Mouse (Mus musculus): ENCODE measurements around the gene Rec114. TPM values are rescaled to one million over a fixed set of nuclear protein-coding genes. Genes with fewer than 3 reads are reported as not detected.

Rec114 gene
- 0.30 TPM in 1 of 2 replicates, not detected in the other for polyA plus RNA-seq (2012; rRNA removed)

GRCm38 (mm10) chr9:58743702-58744248 is at the start of gene Rec114:
Rec114 (minus strand) TSS chr9:58743964.
- DNase-seq (ENCODE audit: low read depth, low spot score) = no peak
- 94% methylated on average over 3 of the region's 3 CpGs for WGBS

- DNase-seq (ENCODE audit: low read depth, low spot score) = no peak
Observed at GRCm38 (mm10) chr9:58789476-58789875, 45.7 kb upstream of the Rec114 start.

DNA sequence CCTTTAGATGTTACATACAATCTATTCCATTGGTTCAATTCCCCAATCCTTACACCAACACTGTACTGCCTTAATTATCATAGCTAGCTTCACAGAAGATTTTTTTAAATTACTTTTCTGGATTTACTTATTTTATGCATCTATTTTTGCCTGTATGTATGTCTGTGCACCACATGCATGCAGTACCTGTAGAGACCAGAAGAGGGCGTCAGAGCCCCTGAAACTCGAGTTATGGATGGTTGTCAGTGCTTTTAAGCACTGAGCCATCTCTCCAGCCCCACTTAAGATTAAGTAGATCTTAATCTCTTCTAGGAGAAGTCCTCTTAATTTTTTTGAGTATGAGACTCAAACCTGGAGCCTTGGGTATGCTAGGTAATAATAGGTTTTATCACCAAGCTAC is 31.6 kb upstream of the Rec114 start:
- DNase-seq (ENCODE audit: low read depth, low spot score) = no peak
- WGBS = 8% methylated on average over 2 of the region's 2 CpGs

More at GRCm38 (mm10) chr9:58789476-58789875, 45.7 kb upstream of the Rec114 start:
- 66% methylated on average over 3 of the region's 3 CpGs for WGBS

DNA sequence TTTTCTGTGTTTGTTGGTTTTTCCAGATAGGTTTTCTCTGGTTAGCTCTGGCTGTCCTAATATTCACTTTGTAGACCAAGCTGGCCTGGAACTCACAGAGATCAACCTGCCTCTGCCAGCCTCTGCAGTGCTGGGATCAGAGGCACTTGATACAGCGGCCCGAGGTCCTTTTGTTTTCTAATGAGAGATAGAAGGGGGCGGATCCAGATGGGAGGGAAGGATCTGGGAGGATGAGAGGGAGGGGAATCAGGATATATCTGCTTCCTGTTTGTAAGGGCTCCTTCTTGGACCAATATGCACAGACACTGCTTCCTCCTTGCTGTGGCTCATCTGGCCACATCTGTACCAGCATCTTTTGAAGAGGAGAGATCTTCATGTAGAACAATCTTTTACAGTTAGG is 31.0 kb upstream of the Rec114 start:
- 61% methylated on average over 3 of the region's 3 CpGs for WGBS
- no peak for DNase-seq (ENCODE audit: low read depth, low spot score)

DNA sequence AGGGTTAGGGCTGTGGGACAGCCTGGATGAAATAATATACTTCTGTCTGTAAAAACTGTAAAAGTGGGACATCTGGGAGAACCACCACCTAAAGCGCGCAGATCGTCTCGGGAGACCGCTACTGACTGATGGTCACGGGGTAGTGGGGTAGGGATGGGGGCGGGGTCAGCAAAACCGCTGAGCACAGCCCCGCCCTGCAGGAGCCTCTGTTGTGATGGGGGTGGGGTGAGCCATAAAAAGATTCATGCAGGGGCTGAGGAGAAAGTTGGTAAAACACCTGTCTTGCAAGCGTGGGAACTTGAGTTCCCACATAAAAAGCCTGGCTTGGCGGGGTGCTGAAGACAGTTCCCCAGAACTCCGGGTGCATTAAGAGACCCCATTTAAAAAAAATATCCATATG is 26.2 kb upstream of the Rec114 start:
- 36% methylated on average over 12 of the region's 12 CpGs for WGBS

DNA sequence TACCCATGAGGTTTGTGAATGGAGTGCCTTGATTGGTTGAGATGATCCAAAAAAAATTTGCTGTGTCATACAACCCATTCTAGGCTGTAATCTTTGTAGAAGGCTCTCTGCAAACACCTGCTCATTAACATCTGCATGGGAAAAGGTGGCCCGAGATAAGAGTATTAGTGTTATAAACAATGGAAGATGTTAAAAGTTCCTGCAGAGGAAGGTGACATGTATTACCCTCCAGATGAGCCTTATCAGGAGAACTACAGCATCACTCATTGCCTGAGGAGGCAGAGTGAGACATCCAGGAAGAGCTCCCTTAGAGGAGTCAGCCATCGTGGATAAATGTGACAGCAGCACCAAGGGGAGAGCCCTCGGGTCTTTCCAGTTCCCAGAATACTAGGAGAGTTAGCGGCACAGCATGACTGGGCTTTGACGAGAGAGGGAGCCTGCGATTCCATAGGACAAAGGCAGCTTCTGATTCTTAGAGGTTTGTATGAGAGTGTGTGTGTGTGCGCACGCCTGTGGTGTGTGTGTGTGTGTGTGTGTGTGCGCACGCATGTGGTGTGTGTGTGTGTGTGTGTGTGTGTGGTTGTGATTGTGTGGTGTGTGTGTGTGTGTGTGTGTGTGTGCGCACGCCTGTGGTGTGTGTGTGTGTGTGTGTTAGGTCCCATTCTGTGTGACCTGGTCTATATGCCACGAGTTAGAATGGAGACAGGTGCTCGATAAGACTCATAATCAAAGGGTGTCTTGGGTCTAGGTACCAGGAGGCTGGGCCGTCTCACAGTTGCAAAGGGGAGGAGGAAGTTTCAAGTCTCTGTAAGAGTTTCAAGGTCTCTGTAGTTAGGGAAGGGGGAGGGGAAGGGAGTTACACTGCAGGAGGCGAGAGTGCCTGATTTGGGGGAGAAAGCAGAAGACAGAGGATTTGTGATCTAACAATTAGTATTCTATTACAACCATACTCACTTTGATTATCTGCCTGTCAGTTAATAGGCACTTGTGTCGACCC is 23.5 kb upstream of the Rec114 start:
- whole genome bisulfite sequencing = 59% methylated on average over 17 of the region's 17 CpGs
- DNase-seq (ENCODE audit: low read depth, low spot score) = no peak

More for the DNA sequence above, 26.2 kb upstream of the Rec114 start:
- no peak for DNase-seq (ENCODE audit: low read depth, low spot score)

- DNase-seq (ENCODE audit: low read depth, low spot score) = no peak
- 89% methylated on average over 5 of the region's 5 CpGs for WGBS
Observed at GRCm38 (mm10) chr9:58764354-58764753, 20.6 kb upstream of the Rec114 start.

DNA sequence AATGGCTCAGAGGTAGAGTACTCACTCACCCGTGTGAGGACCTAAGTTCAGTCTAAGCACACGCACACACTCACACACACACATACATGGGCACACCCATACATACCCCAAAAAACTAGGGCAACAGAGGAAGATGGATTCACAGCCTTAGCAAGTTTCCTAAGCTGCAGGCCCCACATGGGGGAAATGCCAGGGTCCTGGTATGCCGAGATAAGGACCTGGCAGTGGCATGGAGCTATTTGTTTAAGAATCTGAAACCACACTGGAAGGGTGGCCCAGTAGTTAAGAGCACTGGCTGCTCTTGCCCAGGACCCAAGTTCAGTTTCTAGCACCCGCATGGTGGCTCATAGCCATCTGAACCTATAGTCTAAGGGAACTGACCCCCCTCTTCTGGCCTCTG is 19.4 kb upstream of the Rec114 start:
- DNase-seq (ENCODE audit: low read depth, low spot score) = no peak
- 84% methylated on average over 4 of the region's 4 CpGs for WGBS

GRCm38 (mm10) chr9:58762086-58762485 is 18.3 kb upstream of the Rec114 start:
- no peak for DNase-seq (ENCODE audit: low read depth, low spot score)
- WGBS = 30% methylated on average over 2 of the region's 2 CpGs

DNA sequence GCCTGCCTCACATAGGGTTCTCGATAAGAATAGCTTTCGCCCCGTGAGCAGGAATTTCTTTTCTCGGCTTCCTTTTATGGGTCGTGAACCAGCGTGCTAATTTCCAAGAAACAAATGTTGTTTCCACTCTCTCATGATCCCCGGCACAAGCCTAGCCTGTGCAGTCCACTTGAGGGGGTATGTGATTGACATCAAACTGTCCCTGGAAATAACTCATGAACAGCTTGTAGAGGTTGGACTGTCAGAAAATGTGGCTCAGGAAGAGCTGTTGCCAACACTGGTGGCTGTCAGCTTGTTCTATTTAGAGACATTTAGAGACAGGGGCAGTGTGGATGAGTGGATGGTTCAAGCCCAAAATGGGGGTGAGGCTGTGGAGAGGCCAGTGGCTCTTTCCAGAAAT is 15.0 kb upstream of the Rec114 start:
- DNase-seq (ENCODE audit: low read depth, low spot score) = no peak
- WGBS = 86% methylated on average over 7 of the region's 7 CpGs

DNA sequence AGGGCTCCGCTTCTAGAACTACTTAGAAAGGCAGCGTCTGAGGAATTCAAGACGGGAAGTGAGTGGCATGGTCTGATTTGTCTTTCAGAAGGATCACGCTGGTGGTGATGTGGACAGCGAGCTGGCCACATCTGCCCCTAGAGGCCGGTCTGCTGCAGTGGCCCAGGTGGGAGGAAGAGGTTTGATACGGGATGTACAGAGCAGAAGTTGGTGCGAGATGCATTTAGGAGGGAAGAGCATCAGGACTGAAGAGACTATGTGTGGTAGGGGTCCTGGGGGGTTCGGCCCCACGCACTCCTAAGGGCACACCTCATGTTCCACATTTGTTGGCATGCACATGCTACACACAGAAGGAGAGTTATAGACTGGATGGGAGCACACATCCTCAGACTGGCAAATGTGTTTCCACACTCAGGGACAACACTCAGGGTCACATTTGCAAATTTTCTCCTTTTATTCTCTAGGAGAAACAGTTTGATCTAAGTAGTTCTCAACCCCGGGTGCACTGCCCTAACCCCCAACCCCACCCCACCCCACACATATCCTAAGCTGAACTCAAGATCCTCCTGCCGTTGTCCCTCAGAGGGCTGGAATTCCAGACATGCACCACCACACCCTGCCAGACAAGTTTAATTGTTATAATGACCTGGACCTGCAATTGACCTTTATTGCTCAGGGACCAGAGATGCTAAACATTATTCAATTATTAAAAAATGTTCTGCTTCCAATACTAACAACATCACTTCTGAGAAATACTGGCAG is 12.8 kb upstream of the Rec114 start:
- 54% methylated on average over 12 of the region's 12 CpGs for WGBS
- DNase-seq (ENCODE audit: low read depth, low spot score) = no peak

GRCm38 (mm10) chr9:58753606-58754005 is 9.8 kb upstream of the Rec114 start:
- no peak for DNase-seq (ENCODE audit: low read depth, low spot score)
- WGBS = 82% methylated on average over 1 of the region's 1 CpGs

GRCm38 (mm10) chr9:58748142-58748541 is 4.4 kb upstream of the Rec114 start:
- no peak for DNase-seq (ENCODE audit: low read depth, low spot score)
- 35% methylated on average over 4 of the region's 4 CpGs for WGBS

- WGBS = 55% methylated on average over 6 of the region's 6 CpGs
- DNase-seq (ENCODE audit: low read depth, low spot score) = no peak
Observed at GRCm38 (mm10) chr9:58747328-58747755, 3.6 kb upstream of the Rec114 start.

DNA sequence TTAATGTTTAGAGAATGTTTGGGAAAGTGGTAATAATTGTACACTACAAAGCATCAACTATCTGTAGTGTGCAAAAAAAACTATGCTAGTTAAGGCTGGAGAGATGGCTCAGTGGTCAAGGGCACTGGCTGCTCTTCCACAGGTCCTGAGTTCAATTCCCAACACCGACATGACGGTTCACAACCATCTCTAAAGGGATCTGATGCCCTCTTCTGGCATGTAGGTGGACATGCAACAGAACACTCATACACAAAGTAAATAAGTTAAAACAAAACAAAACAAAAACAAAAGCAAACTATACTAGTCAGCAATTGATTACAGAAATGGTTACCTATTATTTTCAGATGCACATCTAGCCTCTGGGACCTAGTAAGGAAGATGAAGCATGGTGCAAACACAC is 1.1 kb downstream of the Rec114 start:
- DNase-seq (ENCODE audit: low read depth, low spot score) = no peak
- WGBS = 91% methylated on average over 2 of the region's 2 CpGs

GRCm38 (mm10) chr9:58741369-58741768 is 2.4 kb downstream of the Rec114 start:
- 81% methylated on average over 20 of the region's 20 CpGs for WGBS
- DNase-seq (ENCODE audit: low read depth, low spot score) = no peak

DNA sequence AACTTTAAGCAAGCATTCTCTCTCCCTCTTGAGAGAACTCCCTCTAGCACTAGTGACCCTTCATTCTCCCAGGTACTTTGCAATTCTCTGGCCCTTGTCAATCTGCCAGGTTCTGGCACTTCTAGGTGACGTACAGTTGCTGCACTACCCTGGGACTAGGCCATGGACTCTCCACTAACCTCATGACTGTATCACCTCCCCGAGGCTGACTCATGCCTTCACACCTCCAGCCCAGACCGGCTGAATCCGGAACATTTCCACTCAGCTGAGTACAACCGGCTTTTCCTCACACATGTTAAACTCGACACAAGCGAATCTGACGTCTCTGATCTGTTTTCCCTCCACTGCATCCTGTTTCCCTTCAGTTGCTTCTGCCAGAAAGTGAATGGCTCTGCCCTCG is 4.0 kb downstream of the Rec114 start:
- WGBS = 67% methylated on average over 9 of the region's 9 CpGs
- no peak for DNase-seq (ENCODE audit: low read depth, low spot score)

GRCm38 (mm10) chr9:58723165-58723564 is 20.6 kb downstream of the Rec114 start:
- DNase-seq (ENCODE audit: low read depth, low spot score) = no peak

GRCm38 (mm10) chr9:58722151-58722550 is 21.6 kb downstream of the Rec114 start:
- WGBS = 82% methylated on average over 5 of the region's 5 CpGs
- no peak for DNase-seq (ENCODE audit: low read depth, low spot score)

More at GRCm38 (mm10) chr9:58723165-58723564, 20.6 kb downstream of the Rec114 start:
- WGBS = 77% methylated on average over 11 of the region's 11 CpGs

- 63% methylated on average over 7 of the region's 7 CpGs for WGBS
- DNase-seq (ENCODE audit: low read depth, low spot score) = no peak
Observed at GRCm38 (mm10) chr9:58721021-58721420, 22.7 kb downstream of the Rec114 start.
